Mouse (Mus musculus): ENCODE results near the gene Pheta1. TPM values are rescaled to one million over a fixed set of nuclear protein-coding genes. Genes with fewer than 3 reads are reported as not detected.
"Not testable (repeated sequence)": the region's sequence is repeated elsewhere in the genome, so short reads cannot be mapped to it uniquely, and the experiment has no call there.

Pheta1 gene
- polyA plus RNA-seq, 1 experiment from 2014 or later, result 10.8 TPM

- not testable (repeated sequence) for ATAC-seq (ENCODE audit: insufficient number of reproducible peaks, insufficient read depth, low FRiP score, low read depth); H3K9me3 ChIP-seq (ENCODE audit: control insufficient read depth, low read length); H3K4me2 ChIP-seq (ENCODE audit: low read length); H3K27ac ChIP-seq (replicated peaks in 1 of 2; ENCODE audit: control insufficient read depth in 1 of 2, insufficient read depth in 1 of 2, low read depth in 2 of 2, low read length in 2 of 2); H3K4me3 ChIP-seq (ENCODE audit: control insufficient read depth in 1 of 2, insufficient read depth in 1 of 2, low read depth in 1 of 2, low read length in 2 of 2); H3K9ac ChIP-seq (ENCODE audit: low read length)
- H3K27me3 ChIP-seq (ENCODE audit: control insufficient read depth, insufficient read depth, low read length), result peaks cover 12% of the 10 kb centered on the region
- peaks cover 24 to 37% of the 10 kb centered on the region in 2 experiments for H3K4me1 ChIP-seq (ENCODE audit: control insufficient read depth in 2 of 2, insufficient read depth in 2 of 2, low read length in 2 of 2)
- 83% methylated on average over 3 of the region's 3 CpGs for WGBS
- H3K36me3 ChIP-seq (ENCODE audit: control insufficient read depth, insufficient read depth, low read length), result peaks cover 13% of the 10 kb centered on the region
Observed at GRCm38 (mm10) chr5:121847269-121847668, 1.5 kb upstream of the Pheta1 start.

- Histone ChIP-seq H3K4me2 (ENCODE audit: low read length) (peak overlapping the region; percentile 66), H3K4me1 (ENCODE audit: control insufficient read depth in 2 of 2, insufficient read depth in 2 of 2, low read length in 2 of 2) (peaks cover 21 to 32% of the 10 kb centered on the region in 2 experiments), H3K9me3 (ENCODE audit: control insufficient read depth, low read length) (no peaks in the 10 kb centered on the region), H3K9ac (ENCODE audit: low read length) (peak overlapping the region; percentile 84), H3K27me3 (ENCODE audit: control insufficient read depth, insufficient read depth, low read length) (peaks cover 12% of the 10 kb centered on the region), H3K36me3 (ENCODE audit: control insufficient read depth, insufficient read depth, low read length) (peaks cover 21% of the 10 kb centered on the region), H3K4me3 (ENCODE audit: control insufficient read depth in 1 of 2, insufficient read depth in 1 of 2, low read depth in 1 of 2, low read length in 2 of 2) (peak overlapping the region; percentile 83 to 92), H3K27ac (replicated peaks in 1 of 2; ENCODE audit: control insufficient read depth in 1 of 2, insufficient read depth in 1 of 2, low read depth in 2 of 2, low read length in 2 of 2) (peak overlapping the region; percentile 59 to 78)
- ATAC-seq (ENCODE audit: insufficient number of reproducible peaks, insufficient read depth, low FRiP score, low read depth), result no peak
- WGBS, result under 1% methylated on average over 17 of the region's 17 CpGs
Observed at GRCm38 (mm10) chr5:121848035-121848519, 707 bp upstream of the Pheta1 start.

DNA sequence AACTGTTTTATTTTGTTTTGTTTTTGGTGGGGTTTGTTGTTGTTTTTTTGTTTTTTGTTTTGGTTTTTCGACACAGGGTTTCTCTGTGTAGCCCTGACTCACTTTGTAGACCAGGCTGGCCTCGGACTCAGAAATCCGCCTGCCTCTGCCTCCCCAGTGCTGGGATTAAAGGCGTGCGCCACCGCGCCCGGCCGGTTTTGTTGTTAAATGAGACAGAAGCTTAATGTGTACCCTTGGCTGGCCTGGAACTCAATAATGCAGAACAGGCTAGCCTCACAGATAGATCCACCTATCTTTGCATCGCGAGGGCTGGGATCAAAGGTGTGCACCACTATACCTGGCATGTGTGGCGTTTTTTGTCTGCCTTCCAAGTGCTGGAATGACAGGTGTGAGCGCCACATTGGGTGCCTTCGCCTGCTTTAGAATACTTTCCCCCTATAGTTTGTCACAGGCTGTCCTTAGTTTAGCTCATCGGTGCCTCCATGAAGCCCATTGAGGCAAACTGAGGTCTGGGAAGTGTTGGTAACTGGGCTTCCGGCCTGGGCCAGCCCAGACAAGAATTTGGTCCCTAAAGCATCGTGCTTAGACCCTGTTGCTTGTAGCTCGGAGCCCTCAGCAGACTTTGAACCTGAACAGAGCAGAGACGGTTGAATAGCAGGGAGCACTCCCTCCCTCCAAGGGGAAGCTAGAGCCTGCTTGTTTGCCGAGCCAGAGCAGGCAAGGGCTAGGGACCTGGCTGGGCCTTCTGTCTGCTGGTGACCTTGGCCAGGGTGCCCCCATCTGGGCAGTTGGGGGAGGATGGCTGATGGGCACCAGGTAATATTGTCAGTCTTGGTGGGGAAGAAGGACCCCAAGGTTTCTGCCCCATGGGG lies 930 bp downstream of the Pheta1 start:
- peaks cover 26 to 35% of the 10 kb centered on the region in 2 experiments for H3K4me1 ChIP-seq (ENCODE audit: control insufficient read depth in 2 of 2, insufficient read depth in 2 of 2, low read length in 2 of 2)
- peak overlapping the region; percentile 83 to 92 for H3K4me3 ChIP-seq (ENCODE audit: control insufficient read depth in 1 of 2, insufficient read depth in 1 of 2, low read depth in 1 of 2, low read length in 2 of 2)
- peak overlapping the region; percentile 66 for H3K4me2 ChIP-seq (ENCODE audit: low read length)
- no peaks in the 10 kb centered on the region for H3K9me3 ChIP-seq (ENCODE audit: control insufficient read depth, low read length)
- H3K36me3 ChIP-seq (ENCODE audit: control insufficient read depth, insufficient read depth, low read length), result peaks cover 37% of the 10 kb centered on the region
- peak overlapping the region; percentile 84 for H3K9ac ChIP-seq (ENCODE audit: low read length)
- 0 out of 2 replicates have a peak, but pooled peaks cover 3% of the 10 kb centered on the region for H3K27me3 ChIP-seq (ENCODE audit: control insufficient read depth, insufficient read depth, low read length)
- peak overlapping the region in 1 of 2 experiments; percentile 59; a peak in 1 of 4 replicates for H3K27ac ChIP-seq (replicated peaks in 1 of 2; ENCODE audit: control insufficient read depth in 1 of 2, insufficient read depth in 1 of 2, low read depth in 2 of 2, low read length in 2 of 2)
- no peak for ATAC-seq (ENCODE audit: insufficient number of reproducible peaks, insufficient read depth, low FRiP score, low read depth)
- WGBS, result 37% methylated on average over 20 of the region's 20 CpGs

- peaks cover 28 to 39% of the 10 kb centered on the region in 2 experiments for H3K4me1 ChIP-seq (ENCODE audit: control insufficient read depth in 2 of 2, insufficient read depth in 2 of 2, low read length in 2 of 2)
- WGBS, result 70% methylated on average over 9 of the region's 9 CpGs
Observed at GRCm38 (mm10) chr5:121853368-121854051, 4.7 kb downstream of the Pheta1 start.

GRCm38 (mm10) chr5:121854768-121855167 lies 6.0 kb downstream of the Pheta1 start:
- peaks cover 24 to 35% of the 10 kb centered on the region in 2 experiments for H3K4me1 ChIP-seq (ENCODE audit: control insufficient read depth in 2 of 2, insufficient read depth in 2 of 2, low read length in 2 of 2)
- no peak overlapping the region for H3K27ac ChIP-seq (replicated peaks in 1 of 2; ENCODE audit: control insufficient read depth in 1 of 2, insufficient read depth in 1 of 2, low read depth in 2 of 2, low read length in 2 of 2)
- no peak overlapping the region for H3K4me3 ChIP-seq (ENCODE audit: control insufficient read depth in 1 of 2, insufficient read depth in 1 of 2, low read depth in 1 of 2, low read length in 2 of 2)
- WGBS, result 74% methylated on average over 10 of the region's 10 CpGs
- no peaks in the 10 kb centered on the region for H3K9me3 ChIP-seq (ENCODE audit: control insufficient read depth, low read length)
- H3K36me3 ChIP-seq (ENCODE audit: control insufficient read depth, insufficient read depth, low read length), result peaks cover 43% of the 10 kb centered on the region
- H3K9ac ChIP-seq (ENCODE audit: low read length), result no peak overlapping the region
- no peaks in the 10 kb centered on the region for H3K27me3 ChIP-seq (ENCODE audit: control insufficient read depth, insufficient read depth, low read length)
- H3K4me2 ChIP-seq (ENCODE audit: low read length), result no peak overlapping the region
- ATAC-seq (ENCODE audit: insufficient number of reproducible peaks, insufficient read depth, low FRiP score, low read depth), result no peak

More at GRCm38 (mm10) chr5:121853368-121854051, 4.7 kb downstream of the Pheta1 start:
- H3K4me2 ChIP-seq (ENCODE audit: low read length), result no peak overlapping the region
- H3K9me3 ChIP-seq (ENCODE audit: control insufficient read depth, low read length), result no peaks in the 10 kb centered on the region
- H3K9ac ChIP-seq (ENCODE audit: low read length), result peak overlapping the region; percentile 25; the same call in 1 of the 2 replicates
- ATAC-seq (ENCODE audit: insufficient number of reproducible peaks, insufficient read depth, low FRiP score, low read depth), result no peak
- H3K27ac ChIP-seq (replicated peaks in 1 of 2; ENCODE audit: control insufficient read depth in 1 of 2, insufficient read depth in 1 of 2, low read depth in 2 of 2, low read length in 2 of 2), result 0 out of 4 replicates have a peak overlapping the region, but pooled peaks of 1 of the 2 experiments have one; percentile 14
- H3K36me3 ChIP-seq (ENCODE audit: control insufficient read depth, insufficient read depth, low read length), result peaks cover 43% of the 10 kb centered on the region
- no peaks in the 10 kb centered on the region for H3K27me3 ChIP-seq (ENCODE audit: control insufficient read depth, insufficient read depth, low read length)
- H3K4me3 ChIP-seq (ENCODE audit: control insufficient read depth in 1 of 2, insufficient read depth in 1 of 2, low read depth in 1 of 2, low read length in 2 of 2), result no peak overlapping the region

DNA sequence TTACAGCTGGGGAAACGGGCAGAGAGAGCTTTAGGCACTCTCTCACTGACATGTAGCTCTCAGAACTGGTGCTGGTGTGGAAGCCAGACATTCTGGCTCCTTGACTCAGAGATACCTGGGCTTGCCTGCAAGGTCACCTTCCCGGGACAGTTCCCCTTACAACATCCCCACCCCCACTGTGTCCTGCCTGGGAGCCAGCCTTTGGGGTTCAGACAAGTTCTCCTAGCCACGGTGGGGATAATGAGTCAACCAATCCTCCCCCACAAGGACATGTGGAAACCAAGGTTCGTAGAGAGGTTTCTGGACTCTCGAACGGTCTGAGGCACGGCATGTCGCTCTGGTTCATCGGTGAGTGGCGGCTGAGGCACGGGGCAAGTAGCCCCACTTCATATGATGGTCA lies 8.0 kb downstream of the Pheta1 start:
- H3K9me3 ChIP-seq (ENCODE audit: control insufficient read depth, low read length), result no peaks in the 10 kb centered on the region
- no peak overlapping the region for H3K27ac ChIP-seq (replicated peaks in 1 of 2; ENCODE audit: control insufficient read depth in 1 of 2, insufficient read depth in 1 of 2, low read depth in 2 of 2, low read length in 2 of 2)
- no peak overlapping the region for H3K4me3 ChIP-seq (ENCODE audit: control insufficient read depth in 1 of 2, insufficient read depth in 1 of 2, low read depth in 1 of 2, low read length in 2 of 2)
- 68% methylated on average over 11 of the region's 11 CpGs for WGBS
- H3K27me3 ChIP-seq (ENCODE audit: control insufficient read depth, insufficient read depth, low read length), result no peaks in the 10 kb centered on the region
- peaks cover 10 to 18% of the 10 kb centered on the region in 2 experiments; a peak in 3 of 4 replicates for H3K4me1 ChIP-seq (ENCODE audit: control insufficient read depth in 2 of 2, insufficient read depth in 2 of 2, low read length in 2 of 2)
- H3K4me2 ChIP-seq (ENCODE audit: low read length), result no peak overlapping the region
- H3K9ac ChIP-seq (ENCODE audit: low read length), result no peak overlapping the region
- peaks cover 35% of the 10 kb centered on the region for H3K36me3 ChIP-seq (ENCODE audit: control insufficient read depth, insufficient read depth, low read length)
- ATAC-seq (ENCODE audit: insufficient number of reproducible peaks, insufficient read depth, low FRiP score, low read depth), result no peak

DNA sequence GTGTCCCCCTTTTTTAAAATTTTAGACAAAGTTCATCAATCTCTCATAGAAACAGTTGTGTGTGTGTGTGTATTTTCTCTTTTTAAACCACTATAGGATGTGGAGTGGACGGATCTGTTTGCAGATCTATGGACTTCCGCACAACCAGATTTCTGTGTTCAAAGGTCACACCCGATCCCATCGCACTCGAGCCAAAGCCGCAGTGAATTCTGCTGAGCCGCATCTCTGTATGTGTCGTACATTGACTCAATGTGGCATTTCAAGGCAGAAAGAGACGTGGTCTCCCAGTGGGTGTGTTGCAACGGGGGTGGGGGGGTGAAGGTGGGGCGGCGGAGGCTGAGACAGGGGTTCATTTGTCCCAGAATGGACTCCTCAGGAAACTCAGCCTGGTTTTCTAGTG lies 9.6 kb downstream of the Pheta1 start:
- no peaks in the 10 kb centered on the region for H3K27me3 ChIP-seq (ENCODE audit: control insufficient read depth, insufficient read depth, low read length)
- WGBS, result 86% methylated on average over 12 of the region's 12 CpGs

More for the DNA sequence above, 9.6 kb downstream of the Pheta1 start:
- Histone ChIP-seq H3K4me2 (ENCODE audit: low read length) (no peak overlapping the region), H3K9me3 (ENCODE audit: control insufficient read depth, low read length) (no peaks in the 10 kb centered on the region), H3K9ac (ENCODE audit: low read length) (no peak overlapping the region), H3K4me3 (ENCODE audit: control insufficient read depth in 1 of 2, insufficient read depth in 1 of 2, low read depth in 1 of 2, low read length in 2 of 2) (no peak overlapping the region), H3K27ac (replicated peaks in 1 of 2; ENCODE audit: control insufficient read depth in 1 of 2, insufficient read depth in 1 of 2, low read depth in 2 of 2, low read length in 2 of 2) (no peak overlapping the region), H3K36me3 (ENCODE audit: control insufficient read depth, insufficient read depth, low read length) (peaks cover 18% of the 10 kb centered on the region), H3K4me1 (ENCODE audit: control insufficient read depth in 2 of 2, insufficient read depth in 2 of 2, low read length in 2 of 2) (peaks cover 8 to 13% of the 10 kb centered on the region in 2 experiments; a peak in 3 of 4 replicates)
- ATAC-seq (ENCODE audit: insufficient number of reproducible peaks, insufficient read depth, low FRiP score, low read depth), result no peak
